Mouse (Mus musculus): ENCODE data around the gene Sh3glb1. TPM values are rescaled to one million over a fixed set of nuclear protein-coding genes. Genes with fewer than 3 reads are reported as not detected.

Sh3glb1 gene
- total and polyA plus RNA-seq, 2 experiments from 2014 or later = 118 to 128 TPM

- no peaks in the 10 kb centered on the region for H3K9me3 ChIP-seq (ENCODE audit: low read length)
- ATAC-seq = no peak
- H3K36me3 ChIP-seq (ENCODE audit: insufficient read depth) = peaks cover 16% of the 10 kb centered on the region
- no peak overlapping the region for H3K4me2 ChIP-seq (ENCODE audit: low read depth)
- TF ChIP-seq CTCF (IDR thresholded peaks at IDR 0.05; ENCODE audit: low read depth) = no peak
- H3K27ac ChIP-seq (ENCODE audit: low read depth, low read length) = no peak overlapping the region
- no peak overlapping the region for H3K4me3 ChIP-seq (ENCODE audit: low read depth, low read length)
- no peak overlapping the region for H3K9ac ChIP-seq
- 52% methylated on average over 6 of the region's 6 CpGs for WGBS
- H3K4me1 ChIP-seq (ENCODE audit: insufficient read depth) = no peaks in the 10 kb centered on the region
- DNase-seq = no peak
- no peaks in the 10 kb centered on the region for H3K27me3 ChIP-seq (ENCODE audit: insufficient read depth, low read length)
Measured at GRCm38 (mm10) chr3:144711607-144712206, 8.4 kb downstream of the Sh3glb1 start.

- 90% methylated on average over 5 of the region's 5 CpGs for WGBS
- no peaks in the 10 kb centered on the region for H3K4me1 ChIP-seq (ENCODE audit: insufficient read depth)
- no peak for TF ChIP-seq CTCF (IDR thresholded peaks at IDR 0.05; ENCODE audit: low read depth)
- no peak overlapping the region for H3K9ac ChIP-seq
- H3K9me3 ChIP-seq (ENCODE audit: low read length) = no peaks in the 10 kb centered on the region
- DNase-seq = no peak
- no peak for ATAC-seq
- no peak overlapping the region for H3K4me2 ChIP-seq (ENCODE audit: low read depth)
- H3K4me3 ChIP-seq (ENCODE audit: low read depth, low read length) = no peak overlapping the region
- H3K27ac ChIP-seq (ENCODE audit: low read depth, low read length) = no peak overlapping the region
- peaks cover 18% of the 10 kb centered on the region for H3K36me3 ChIP-seq (ENCODE audit: insufficient read depth)
- no peaks in the 10 kb centered on the region for H3K27me3 ChIP-seq (ENCODE audit: insufficient read depth, low read length)
Measured at GRCm38 (mm10) chr3:144708612-144709011, 11.5 kb downstream of the Sh3glb1 start.

- Histone ChIP-seq H3K9ac (no peak overlapping the region), H3K4me1 (ENCODE audit: insufficient read depth) (no peaks in the 10 kb centered on the region)
- 88% methylated on average over 6 of the region's 6 CpGs for WGBS
Measured at GRCm38 (mm10) chr3:144703959-144704358, 16.2 kb downstream of the Sh3glb1 start.

DNA sequence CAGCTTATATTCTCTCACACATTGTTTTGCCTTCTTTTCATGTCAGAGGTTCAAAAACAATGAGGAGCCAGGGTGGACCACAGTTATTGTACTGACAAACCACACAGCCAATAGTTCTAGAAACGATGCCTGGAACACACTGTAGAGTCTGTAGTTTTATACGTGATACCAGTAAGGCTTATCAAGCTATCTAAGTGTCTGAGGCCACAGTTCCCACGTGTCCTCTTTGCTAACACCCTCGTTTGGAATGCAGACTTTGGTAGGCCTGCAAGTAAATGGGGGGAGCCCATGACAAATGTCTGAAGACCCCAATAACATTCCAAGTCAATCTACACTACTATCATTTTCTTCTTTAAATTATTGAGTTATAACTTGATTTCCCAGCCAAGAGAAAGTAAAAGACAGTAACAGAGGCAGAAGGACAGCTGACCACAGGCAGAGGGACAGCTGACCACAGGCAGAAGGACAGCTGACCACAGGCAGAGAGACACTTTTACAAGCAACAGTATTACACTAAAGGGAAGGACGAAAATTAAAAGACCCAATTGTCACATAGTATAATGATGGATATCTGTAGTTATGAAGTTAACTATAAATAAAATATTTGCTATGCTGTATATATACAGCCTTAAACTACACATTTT, 21.2 kb downstream of the Sh3glb1 start:
- DNase-seq (no peak), ATAC-seq (no peak)
- Histone ChIP-seq H3K36me3 (ENCODE audit: insufficient read depth) (peaks cover 43% of the 10 kb centered on the region), H3K27me3 (ENCODE audit: insufficient read depth, low read length) (no peaks in the 10 kb centered on the region), H3K9me3 (ENCODE audit: low read length) (no peaks in the 10 kb centered on the region), H3K4me1 (ENCODE audit: insufficient read depth) (no peaks in the 10 kb centered on the region), H3K4me2 (ENCODE audit: low read depth) (no peak overlapping the region), H3K9ac (no peak overlapping the region), H3K4me3 (ENCODE audit: low read depth, low read length) (no peak overlapping the region), H3K27ac (ENCODE audit: low read depth, low read length) (no peak overlapping the region)
- WGBS = 89% methylated on average over 5 of the region's 5 CpGs
- no peak for TF ChIP-seq CTCF (IDR thresholded peaks at IDR 0.05; ENCODE audit: low read depth)

More at GRCm38 (mm10) chr3:144703959-144704358, 16.2 kb downstream of the Sh3glb1 start:
- Histone ChIP-seq H3K9me3 (ENCODE audit: low read length) (no peaks in the 10 kb centered on the region), H3K4me2 (ENCODE audit: low read depth) (no peak overlapping the region), H3K27ac (ENCODE audit: low read depth, low read length) (no peak overlapping the region), H3K27me3 (ENCODE audit: insufficient read depth, low read length) (no peaks in the 10 kb centered on the region), H3K4me3 (ENCODE audit: low read depth, low read length) (no peak overlapping the region), H3K36me3 (ENCODE audit: insufficient read depth) (peaks cover 19% of the 10 kb centered on the region)
- DNase-seq = no peak
- no peak for TF ChIP-seq CTCF (IDR thresholded peaks at IDR 0.05; ENCODE audit: low read depth)
- no peak for ATAC-seq

- Histone ChIP-seq H3K27ac (ENCODE audit: low read depth, low read length) (no peak overlapping the region), H3K4me2 (ENCODE audit: low read depth) (no peak overlapping the region), H3K4me1 (ENCODE audit: insufficient read depth) (no peaks in the 10 kb centered on the region), H3K9ac (no peak overlapping the region), H3K9me3 (ENCODE audit: low read length) (no peaks in the 10 kb centered on the region), H3K4me3 (ENCODE audit: low read depth, low read length) (no peak overlapping the region), H3K27me3 (ENCODE audit: insufficient read depth, low read length) (no peaks in the 10 kb centered on the region), H3K36me3 (ENCODE audit: insufficient read depth) (peaks cover 46% of the 10 kb centered on the region)
- ATAC-seq (no peak), DNase-seq (no peak)
- WGBS = 74% methylated on average over 3 of the region's 3 CpGs
- TF ChIP-seq CTCF (IDR thresholded peaks at IDR 0.05; ENCODE audit: low read depth) = no peak
Measured at GRCm38 (mm10) chr3:144697942-144698341, 22.2 kb downstream of the Sh3glb1 start.

DNA sequence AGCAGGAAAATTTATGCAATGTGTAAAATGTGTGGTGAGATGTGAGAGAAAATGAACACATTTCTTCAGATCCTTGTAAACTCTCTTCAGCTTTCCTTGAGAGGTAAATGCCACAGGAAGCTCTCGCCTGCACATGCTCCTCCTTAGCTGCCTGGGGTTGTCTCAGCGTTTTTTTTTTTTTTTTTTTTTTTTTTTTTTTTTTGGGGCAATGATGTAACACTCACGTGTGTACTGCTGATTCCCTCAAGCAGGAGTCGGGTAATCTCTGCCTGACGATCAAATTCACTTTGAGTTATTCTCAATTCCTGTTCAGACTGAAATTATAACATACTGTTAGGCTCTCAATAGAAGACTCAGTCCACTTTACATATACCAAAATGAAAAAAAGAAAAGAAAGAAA, 23.0 kb downstream of the Sh3glb1 start:
- Histone ChIP-seq H3K27me3 (ENCODE audit: insufficient read depth, low read length) (no peaks in the 10 kb centered on the region), H3K9ac (no peak overlapping the region), H3K9me3 (ENCODE audit: low read length) (no peaks in the 10 kb centered on the region), H3K27ac (ENCODE audit: low read depth, low read length) (no peak overlapping the region), H3K4me2 (ENCODE audit: low read depth) (no peak overlapping the region), H3K4me1 (ENCODE audit: insufficient read depth) (no peaks in the 10 kb centered on the region), H3K36me3 (ENCODE audit: insufficient read depth) (peaks cover 46% of the 10 kb centered on the region), H3K4me3 (ENCODE audit: low read depth, low read length) (no peak overlapping the region)
- DNase-seq (no peak), ATAC-seq (no peak)
- 80% methylated on average over 5 of the region's 5 CpGs for WGBS
- no peak for TF ChIP-seq CTCF (IDR thresholded peaks at IDR 0.05; ENCODE audit: low read depth)

DNA sequence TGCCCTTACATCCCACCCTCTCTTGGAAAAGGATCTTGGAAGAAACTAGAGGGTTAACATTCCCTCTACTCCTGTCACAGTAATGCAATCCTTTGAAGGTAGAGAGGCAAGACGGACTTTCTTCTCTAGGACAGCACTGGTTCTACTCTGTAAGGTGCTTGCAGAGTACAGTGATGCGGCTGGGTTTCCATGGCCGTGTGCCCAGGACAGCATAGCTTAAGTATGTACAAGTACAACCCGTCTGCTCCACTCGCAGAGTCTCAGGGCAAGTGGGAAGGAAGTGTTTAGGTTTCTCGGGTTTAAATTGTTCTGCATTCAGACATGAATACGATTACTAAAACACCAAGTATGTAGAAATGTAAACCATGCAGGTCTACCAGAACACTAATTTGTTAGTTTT, 25.2 kb downstream of the Sh3glb1 start:
- peaks cover 41% of the 10 kb centered on the region for H3K36me3 ChIP-seq (ENCODE audit: insufficient read depth)
- no peak for DNase-seq
- H3K4me1 ChIP-seq (ENCODE audit: insufficient read depth) = no peaks in the 10 kb centered on the region
- H3K9me3 ChIP-seq (ENCODE audit: low read length) = no peaks in the 10 kb centered on the region
- no peak overlapping the region for H3K9ac ChIP-seq
- 86% methylated on average over 7 of the region's 7 CpGs for WGBS
- H3K4me3 ChIP-seq (ENCODE audit: low read depth, low read length) = no peak overlapping the region
- H3K27me3 ChIP-seq (ENCODE audit: insufficient read depth, low read length) = no peaks in the 10 kb centered on the region
- no peak for TF ChIP-seq CTCF (IDR thresholded peaks at IDR 0.05; ENCODE audit: low read depth)
- ATAC-seq = no peak
- H3K27ac ChIP-seq (ENCODE audit: low read depth, low read length) = no peak overlapping the region
- H3K4me2 ChIP-seq (ENCODE audit: low read depth) = no peak overlapping the region

Measured in forebrain, postnatal 0 days (tissue).